Mouse (Mus musculus): ENCODE measurements around the gene Ash1l. TPM values are rescaled to one million over a fixed set of nuclear protein-coding genes. Genes with fewer than 3 reads are reported as not detected.
A peak's percentile ranks its signal among the peaks of the same experiment; 100 is the strongest.

Ash1l gene
- total RNA-seq, 2 experiments from 2014 or later, result 16.8 to 39.3 TPM

GRCm38 (mm10) chr3:89090694-89091655 lies 140.6 kb downstream of the Ash1l start:
- peak; percentile 28 for ATAC-seq (replicated peaks; ENCODE audit: poor library complexity)

GRCm38 (mm10) chr3:89091811-89092508 lies 141.5 kb downstream of the Ash1l start:
- ATAC-seq (replicated peaks; ENCODE audit: poor library complexity), result no peak

- ATAC-seq (replicated peaks; ENCODE audit: poor library complexity), result no peak
These were observed 142.2 kb downstream of the Ash1l start for GRCm38 (mm10) chr3:89092509-89093090.

- peak; percentile 69 for ATAC-seq (replicated peaks; ENCODE audit: poor library complexity)
These were observed 142.8 kb downstream of the Ash1l start, which contains the start of gene Rusc1 for GRCm38 (mm10) chr3:89093175-89093574. Rusc1 (minus strand) TSS chr3:89093311.

GRCm38 (mm10) chr3:89094021-89094420 lies 143.6 kb downstream of the Ash1l start:
- ATAC-seq (replicated peaks; ENCODE audit: poor library complexity), result no peak

GRCm38 (mm10) chr3:89100811-89101210 lies 150.4 kb downstream of the Ash1l start, which contains the start of gene Gm43738:
Gm43738 (minus strand) TSS chr3:89101099.
- ATAC-seq (replicated peaks; ENCODE audit: poor library complexity), result no peak

- peak; percentile 18 for ATAC-seq (replicated peaks; ENCODE audit: poor library complexity)
These were observed 151.0 kb downstream of the Ash1l start for GRCm38 (mm10) chr3:89101459-89101811.

GRCm38 (mm10) chr3:89101812-89102494 lies 151.5 kb downstream of the Ash1l start, which contains the start of gene Fdps:
Fdps (minus strand) TSS chr3:89101959.
- peak; percentile 97 for ATAC-seq (replicated peaks; ENCODE audit: poor library complexity)

GRCm38 (mm10) chr3:89102495-89103290 lies 152.3 kb downstream of the Ash1l start:
- no peak for ATAC-seq (replicated peaks; ENCODE audit: poor library complexity)

- ATAC-seq (replicated peaks; ENCODE audit: poor library complexity), result no peak
These were observed 152.8 kb downstream of the Ash1l start for GRCm38 (mm10) chr3:89103291-89103595.

GRCm38 (mm10) chr3:89106881-89107280 lies 156.5 kb downstream of the Ash1l start:
- no peak for ATAC-seq (replicated peaks; ENCODE audit: poor library complexity)

- no peak for ATAC-seq (replicated peaks; ENCODE audit: poor library complexity)
These were observed 157.1 kb downstream of the Ash1l start for GRCm38 (mm10) chr3:89107545-89107944.

- ATAC-seq (replicated peaks; ENCODE audit: poor library complexity), result no peak
These were observed 157.7 kb downstream of the Ash1l start for GRCm38 (mm10) chr3:89108146-89108545.

- ATAC-seq (replicated peaks; ENCODE audit: poor library complexity), result no peak
These were observed 162.6 kb downstream of the Ash1l start for GRCm38 (mm10) chr3:89113058-89113457.

GRCm38 (mm10) chr3:89115522-89115921 lies 165.1 kb downstream of the Ash1l start:
- ATAC-seq (replicated peaks; ENCODE audit: poor library complexity), result peak; percentile 96

GRCm38 (mm10) chr3:89123313-89123712 lies 172.9 kb downstream of the Ash1l start:
- ATAC-seq (replicated peaks; ENCODE audit: poor library complexity), result no peak

- no peak for ATAC-seq (replicated peaks; ENCODE audit: poor library complexity)
These were observed 173.8 kb downstream of the Ash1l start for GRCm38 (mm10) chr3:89124241-89124640.

GRCm38 (mm10) chr3:89125981-89126380 lies 175.6 kb downstream of the Ash1l start:
- no peak for ATAC-seq (replicated peaks; ENCODE audit: poor library complexity)
